Mouse (Mus musculus) CH12.LX (cell line): ENCODE data around the gene Kif5c. TPM values are rescaled to one million over a fixed set of nuclear protein-coding genes. Genes with fewer than 3 reads are reported as not detected.

Experiments used
- DNase-seq: peaks from one replicate; pipeline ENCODE4 v3.0.0-alpha.2; 2013; ENCODE audit errors: extremely low read depth
- H3K27ac ChIP-seq: 2 replicates; pipeline ENCODE4 v1.5.1; 2012; ENCODE audit warnings: low read depth, mild to moderate bottlenecking, control low read depth, moderate library complexity; ENCODE audit not compliant: insufficient read depth
- H3K27me3 ChIP-seq: replicated peaks from 2 replicates; pipeline ENCODE3; 2012; ENCODE audit warnings: inconsistent platforms
- H3K36me3 ChIP-seq, 2 experiments: replicated peaks in 1 of 2; 2 replicates each; pipeline versions ENCODE3 to v1.6.1; 2012; ENCODE audit warnings: inconsistent platforms in 1 of 2, low read length in 1 of 2, mild to moderate bottlenecking in 1 of 2, mixed read lengths in 1 of 2, moderate library complexity in 1 of 2; ENCODE audit not compliant: control insufficient read depth in 1 of 2, insufficient read depth in 1 of 2
- H3K4me1 ChIP-seq, 2 experiments: 2 replicates each; pipeline ENCODE4 v1.6.1; 2012; ENCODE audit warnings: inconsistent platforms in 1 of 2, moderate library complexity in 1 of 2; ENCODE audit not compliant: insufficient read depth in 2 of 2, control insufficient read depth in 1 of 2
- H3K4me2 ChIP-seq: 2 replicates; pipeline ENCODE4 v1.6.1; 2012; ENCODE audit warnings: low read depth, mild to moderate bottlenecking, control low read depth; ENCODE audit not compliant: poor library complexity, insufficient read depth, severe bottlenecking
- H3K4me3 ChIP-seq, 3 experiments: fragments of 150-350 bp in 1 of 3; sonication (generic) in 1 of 3; replicated peaks in 1 of 3; 2 replicates each; pipeline versions ENCODE3 to v1.5.1; 2011 to 2012; ENCODE audit warnings: low read depth in 2 of 3, low read length in 2 of 3, mild to moderate bottlenecking in 2 of 3, moderate library complexity in 2 of 3, control low read depth in 1 of 3, improper control_type of control experiment in 1 of 3, inconsistent platforms in 1 of 3, mixed read lengths in 1 of 3; ENCODE audit not compliant: poor library complexity in 1 of 3
- H3K79me2 ChIP-seq: replicated peaks from 2 replicates; pipeline ENCODE4 v1.6.1; 2012; ENCODE audit warnings: mild to moderate bottlenecking, moderate library complexity; ENCODE audit not compliant: control insufficient read depth, poor library complexity, insufficient read depth, severe bottlenecking; ENCODE audit errors: extremely low read depth
- H3K9ac ChIP-seq: 2 replicates; pipeline ENCODE4 v1.6.1; 2012; ENCODE audit warnings: low read depth, mild to moderate bottlenecking, control low read depth, moderate library complexity; ENCODE audit not compliant: insufficient read depth
- H3K9me3 ChIP-seq: replicated peaks from 2 replicates; pipeline ENCODE3; 2012; ENCODE audit warnings: low read length, inconsistent platforms, mixed read lengths
- BHLHE40 ChIP-seq: IDR thresholded peaks from 2 replicates; pipeline ENCODE4 v1.6.1; 2011; ENCODE audit warnings: mild to moderate bottlenecking, low read depth, low read length, improper control_type of control experiment
- CHD1 ChIP-seq: IDR thresholded peaks from 2 replicates; pipeline ENCODE4 v1.6.1; 2012; ENCODE audit warnings: low read depth, low read length, improper control_type of control experiment, inconsistent platforms
- CTCF ChIP-seq, 2 experiments: IDR thresholded peaks in 1 of 2; conservative IDR thresholded peaks in 1 of 2; 2 replicates each; pipeline ENCODE4 v1.5.1; 2011 to 2012; ENCODE audit warnings: low read depth in 2 of 2, low read length in 2 of 2, improper control_type of control experiment in 1 of 2, inconsistent platforms in 1 of 2, mild to moderate bottlenecking in 1 of 2, moderate library complexity in 1 of 2
- E2F4 ChIP-seq: IDR thresholded peaks from 2 replicates; pipeline ENCODE4 v1.6.1; 2011; ENCODE audit warnings: low read depth, low read length, improper control_type of control experiment; ENCODE audit not compliant: insufficient replicate concordance
- ELF1 ChIP-seq: IDR thresholded peaks from 2 replicates; pipeline ENCODE4 v1.6.1; 2014; ENCODE audit warnings: low read depth, mild to moderate bottlenecking, inconsistent platforms, low read length, improper control_type of control experiment
- EP300 ChIP-seq: IDR thresholded peaks from 2 replicates; pipeline ENCODE4 v1.6.1; 2011; ENCODE audit warnings: low read length, improper control_type of control experiment
- HCFC1 ChIP-seq: IDR thresholded peaks from 2 replicates; pipeline ENCODE4 v1.6.1; 2012; ENCODE audit warnings: low read depth, mild to moderate bottlenecking, inconsistent platforms, low read length, improper control_type of control experiment
- IRF4 ChIP-seq: IDR thresholded peaks from 2 replicates; pipeline ENCODE4 v1.6.1; 2014; ENCODE audit warnings: low read depth, mild to moderate bottlenecking, inconsistent platforms, low read length, improper control_type of control experiment
- KAT2A ChIP-seq: IDR thresholded peaks from 2 replicates; pipeline ENCODE4 v1.6.1; 2012; ENCODE audit warnings: low read length, improper control_type of control experiment, inconsistent platforms; ENCODE audit not compliant: insufficient replicate concordance
- MAFK ChIP-seq: IDR thresholded peaks from 2 replicates; pipeline ENCODE4 v1.6.1; 2011; ENCODE audit warnings: low read length, improper control_type of control experiment; ENCODE audit not compliant: insufficient replicate concordance
- MAX ChIP-seq: IDR thresholded peaks from 2 replicates; pipeline ENCODE4 v1.6.1; 2011; ENCODE audit warnings: low read length, improper control_type of control experiment
- MEF2A ChIP-seq: IDR thresholded peaks from 2 replicates; pipeline ENCODE4 v1.6.1; 2014; ENCODE audit warnings: low read depth, mild to moderate bottlenecking, inconsistent platforms, low read length, improper control_type of control experiment, borderline replicate concordance
- MXI1 ChIP-seq: IDR thresholded peaks from 2 replicates; pipeline ENCODE4 v1.6.1; 2011; ENCODE audit warnings: mild to moderate bottlenecking, low read depth, low read length, improper control_type of control experiment
- MYC ChIP-seq: IDR thresholded peaks from 2 replicates; pipeline ENCODE4 v1.6.1; 2011; ENCODE audit warnings: low read depth, mild to moderate bottlenecking, improper control_type of control experiment, low read length
- NELFE ChIP-seq: IDR thresholded peaks from 2 replicates; pipeline ENCODE4 v1.6.1; 2011; ENCODE audit warnings: low read depth, low read length, improper control_type of control experiment
- NRF1 ChIP-seq: IDR thresholded peaks from 2 replicates; pipeline ENCODE4 v1.6.1; 2014; ENCODE audit warnings: low read depth, mild to moderate bottlenecking, inconsistent platforms, low read length, improper control_type of control experiment, moderate library complexity
- RAD21 ChIP-seq: IDR thresholded peaks from 2 replicates; pipeline ENCODE4 v1.6.1; 2011; ENCODE audit warnings: low read depth, mild to moderate bottlenecking, low read length, improper control_type of control experiment, moderate library complexity
- RCOR1 ChIP-seq: conservative IDR thresholded peaks from 2 replicates; pipeline ENCODE4 v1.6.1; 2012; ENCODE audit warnings: low read depth, mild to moderate bottlenecking, inconsistent platforms, low read length, improper control_type of control experiment
- SIN3A ChIP-seq: IDR thresholded peaks from 2 replicates; pipeline ENCODE4 v1.6.1; 2012; ENCODE audit warnings: low read length, improper control_type of control experiment, inconsistent platforms
- USF2 ChIP-seq: conservative IDR thresholded peaks from 2 replicates; pipeline ENCODE4 v1.6.1; 2011; ENCODE audit warnings: low read depth, low read length, improper control_type of control experiment
- ZC3H11A ChIP-seq: IDR thresholded peaks from 2 replicates; pipeline ENCODE4 v1.6.1; 2012; ENCODE audit warnings: low read depth, mild to moderate bottlenecking, inconsistent platforms, low read length, improper control_type of control experiment
- ZKSCAN1 ChIP-seq: IDR thresholded peaks from 2 replicates; pipeline ENCODE4 v1.6.1; 2012; ENCODE audit warnings: low read depth, inconsistent platforms, low read length, improper control_type of control experiment, borderline replicate concordance
- ZMIZ1 ChIP-seq: IDR thresholded peaks from 2 replicates; pipeline ENCODE4 v1.6.1; 2012; ENCODE audit warnings: low read depth, mild to moderate bottlenecking, inconsistent platforms, low read length, improper control_type of control experiment
- ZNF384 ChIP-seq: IDR thresholded peaks from 2 replicates; pipeline ENCODE4 v1.6.1; 2012; ENCODE audit warnings: low read depth, low read length, improper control_type of control experiment, inconsistent platforms
- dilution Hi-C: fragments of 300-500 bp; cut with MboI; formaldehyde crosslinking; loops from 2 replicates; pipeline ENCODE4 v1.14.3; 2020; ENCODE audit warnings: low sequenced_read_pairs; ENCODE audit not compliant: extremely low pct_unique_long_range_greater_than_20kb, extremely low pct_ligation_motif_present
- in situ Hi-C: fragments of 300-500 bp; cut with MboI; formaldehyde crosslinking; loops from 3 replicates; pipeline ENCODE4 v1.14.3; 2019; ENCODE audit warnings: low sequenced_read_pairs, low pct_ligation_motif_present, low pct_unique_long_range_greater_than_20kb, mixed read lengths
- polyA plus RNA-seq: library from polyadenylated mRNA; unstranded; fragments of >175 nt; gene quantifications from 2 replicates; pipeline ENCODE4 v1.2.1, GENCODE M21; 2012; ENCODE audit warnings: low read depth; ENCODE audit not compliant: insufficient read length
- total RNA-seq, 2 experiments: library from RNA; depleted of rRNA; stranded (reverse); fragments of 300-350 nt in 1 of 2; fragments of >200 nt in 1 of 2; gene quantifications; 2 replicates each; pipeline ENCODE4 v1.2.3; 2012 to 2014

The Kif5c gene
- total and polyA plus RNA-seq, 3 experiments = 3.0 to 3.5 (median 3.1) TPM

GRCm38 (mm10) chr2:49809496-49809895 lies 190.4 kb downstream of the Kif5c start:
- Histone ChIP-seq H3K9me3 (no peaks in the 10 kb centered on the region), H3K27ac (no peak overlapping the region)
- dilution Hi-C loops = no loop called here
- no peak for TF ChIP-seq USF2
- no peak for TF ChIP-seq ZNF384
- peak; percentile 34; the same call in 1 of the 2 replicates for TF ChIP-seq EP300
- TF ChIP-seq CTCF (conservative IDR thresholded peaks at IDR 0.05 in 1 of 2, IDR thresholded peaks at IDR 0.05 in 1 of 2; ENCODE audit: low read depth in 2 of 2, low read length in 2 of 2) = no peak
- TF ChIP-seq BHLHE40 = no peak
- no peak for TF ChIP-seq RCOR1
- no peak for TF ChIP-seq MYC
- TF ChIP-seq MAX = no peak
- TF ChIP-seq HCFC1 = no peak
- no peak for TF ChIP-seq MXI1
- TF ChIP-seq NRF1 = no peak
- no peak for TF ChIP-seq KAT2A
- TF ChIP-seq ZMIZ1 = no peak
- TF ChIP-seq MEF2A = peak; percentile 60; the same call in 1 of the 2 replicates
- 0 out of 2 replicates have a peak, but pooled peaks have one; percentile 52 for TF ChIP-seq CHD1
- TF ChIP-seq ZC3H11A = no peak
- TF ChIP-seq ELF1 = no peak
- no peak for TF ChIP-seq NELFE
- TF ChIP-seq, all 38 proteins: peak for 3
- DNase-seq = peak; percentile 6
- no peaks in the 10 kb centered on the region for H3K27me3 ChIP-seq
- in situ Hi-C loops = no loop called here
- no peak overlapping the region for H3K4me2 ChIP-seq
- H3K9ac ChIP-seq = no peak overlapping the region
- H3K4me1 ChIP-seq = 0 out of 4 replicates have a peak, but pooled peaks cover 0 to 3% of the 10 kb centered on the region in 2 experiments
- H3K79me2 ChIP-seq = no peaks in the 10 kb centered on the region
- H3K36me3 ChIP-seq = no peaks in the 10 kb centered on the region
- peak overlapping the region in 1 of 3 experiments; percentile 15 for H3K4me3 ChIP-seq

- H3K9me3 ChIP-seq = no peaks in the 10 kb centered on the region
- in situ Hi-C loops (no loop called here), dilution Hi-C loops (no loop called here)
- H3K4me3 ChIP-seq = no peak overlapping the region
- DNase-seq = no peak
- H3K27ac ChIP-seq = no peak overlapping the region
- H3K4me2 ChIP-seq = peak overlapping the region; percentile 18; the same call in 1 of the 2 replicates
- TF ChIP-seq NELFE (no peak), ZNF384 (no peak), RAD21 (no peak), MAFK (no peak), SIN3A (no peak), MAX (no peak), KAT2A (no peak), IRF4 (no peak), ZMIZ1 (no peak), EP300 (no peak), MXI1 (no peak), CHD1 (no peak), BHLHE40 (no peak), HCFC1 (no peak), CTCF (conservative IDR thresholded peaks at IDR 0.05 in 1 of 2, IDR thresholded peaks at IDR 0.05 in 1 of 2; ENCODE audit: low read depth in 2 of 2, low read length in 2 of 2) (no peak), MEF2A (no peak), E2F4 (no peak), ZKSCAN1 (no peak)
- peak overlapping the region; percentile 1; the same call in 1 of the 2 replicates for H3K9ac ChIP-seq
- H3K79me2 ChIP-seq = no peaks in the 10 kb centered on the region
- 0 out of 4 replicates have a peak, but pooled peaks cover 0 to 3% of the 10 kb centered on the region in 2 experiments for H3K4me1 ChIP-seq
- no peaks in the 10 kb centered on the region for H3K36me3 ChIP-seq
- no peaks in the 10 kb centered on the region for H3K27me3 ChIP-seq
Observed at GRCm38 (mm10) chr2:49811420-49811819, 192.3 kb downstream of the Kif5c start.
